Mouse (Mus musculus): ENCODE measurements at regions not wholly inside any gene's neighbourhood (a gene's known extent, or its start where the extent isn't known, plus 50 kb on each side); places are given as distances from the start of the nearest gene placed in this dataset.
A peak's percentile ranks its signal among the peaks of the same experiment; 100 is the strongest.

DNA sequence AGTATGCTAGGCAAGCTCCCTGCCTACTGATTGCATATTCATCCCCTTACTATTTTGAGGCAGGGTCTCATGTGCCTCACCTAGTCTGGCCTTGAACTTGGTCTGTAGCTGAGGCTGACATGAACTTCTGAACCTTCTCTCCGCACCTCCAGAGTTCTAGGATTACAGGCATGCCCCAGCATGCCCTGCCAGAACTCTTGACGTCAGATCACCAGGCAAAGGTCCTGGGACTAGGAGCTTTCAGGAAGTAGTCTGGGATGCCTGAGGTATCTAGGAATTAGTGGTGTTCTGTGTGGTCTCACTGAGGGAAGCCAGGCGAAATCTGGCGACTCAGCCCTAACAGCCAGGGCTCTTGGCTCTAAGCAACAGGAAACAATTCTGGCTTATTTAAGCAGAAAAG lies 88.9 kb upstream of the Bcor start:
- H3K9ac ChIP-seq (replicated peaks; ENCODE audit: low read depth, low read length): no peak overlapping the region
- TF ChIP-seq CTCF (IDR thresholded peaks at IDR 0.05; ENCODE audit: low read depth) (no peak), EP300 (IDR thresholded peaks at IDR 0.05; ENCODE audit: low read depth) (no peak)
- H3K4me3 ChIP-seq (ENCODE audit: low read depth, low read length): no peak overlapping the region
- H3K36me3 ChIP-seq (replicated peaks; ENCODE audit: control insufficient read depth, insufficient read depth, low read length): no peaks in the 10 kb centered on the region
- no peak overlapping the region for H3K27ac ChIP-seq (ENCODE audit: low read depth)
- no peaks in the 10 kb centered on the region for H3K4me1 ChIP-seq (ENCODE audit: control insufficient read depth, insufficient read depth)
- H3K4me2 ChIP-seq (ENCODE audit: low read depth, low read length): no peak overlapping the region
- WGBS: 40% methylated on average over 4 of the region's 4 CpGs
- no peaks in the 10 kb centered on the region for H3K9me3 ChIP-seq (replicated peaks; ENCODE audit: control insufficient read depth, low read length)
- ATAC-seq (ENCODE audit: insufficient read depth, low read depth): no peak
- no peak for DNase-seq (ENCODE audit: low spot score)
- H3K27me3 ChIP-seq (ENCODE audit: control insufficient read depth, insufficient read depth, low read length): no peaks in the 10 kb centered on the region

DNA sequence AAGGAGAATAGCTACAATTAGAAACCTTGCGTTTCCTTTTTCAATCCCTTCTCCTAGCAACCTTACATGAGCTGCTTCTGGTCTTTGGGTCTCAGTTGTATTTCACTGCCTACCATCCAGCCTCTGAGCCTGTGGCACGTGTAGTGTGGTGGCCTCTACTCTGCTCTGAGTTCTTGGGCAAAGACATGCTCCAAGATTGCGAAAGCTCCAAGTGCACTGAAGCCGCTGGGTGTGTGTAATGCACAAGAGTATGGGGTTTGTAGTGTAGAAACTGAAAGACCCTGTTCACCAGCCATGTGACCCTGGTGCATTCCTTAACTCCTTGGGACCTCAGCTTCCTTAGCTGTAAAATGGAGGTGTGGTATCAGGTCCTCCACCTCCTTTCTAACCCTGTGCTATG lies 89.8 kb upstream of the Bcor start:
- H3K4me1 ChIP-seq (ENCODE audit: control insufficient read depth, insufficient read depth): no peaks in the 10 kb centered on the region
- ATAC-seq (ENCODE audit: insufficient read depth, low read depth): no peak
- no peak overlapping the region for H3K27ac ChIP-seq (ENCODE audit: low read depth)
- no peak overlapping the region for H3K4me2 ChIP-seq (ENCODE audit: low read depth, low read length)
- no peak overlapping the region for H3K4me3 ChIP-seq (ENCODE audit: low read depth, low read length)
- 83% methylated on average over 4 of the region's 4 CpGs for WGBS
- H3K9ac ChIP-seq (replicated peaks; ENCODE audit: low read depth, low read length): no peak overlapping the region
- DNase-seq (ENCODE audit: low spot score): no peak
- H3K36me3 ChIP-seq (replicated peaks; ENCODE audit: control insufficient read depth, insufficient read depth, low read length): no peaks in the 10 kb centered on the region
- no peaks in the 10 kb centered on the region for H3K9me3 ChIP-seq (replicated peaks; ENCODE audit: control insufficient read depth, low read length)
- no peak for TF ChIP-seq CTCF (IDR thresholded peaks at IDR 0.05; ENCODE audit: low read depth)
- TF ChIP-seq EP300 (IDR thresholded peaks at IDR 0.05; ENCODE audit: low read depth): no peak
- no peaks in the 10 kb centered on the region for H3K27me3 ChIP-seq (ENCODE audit: control insufficient read depth, insufficient read depth, low read length)

DNA sequence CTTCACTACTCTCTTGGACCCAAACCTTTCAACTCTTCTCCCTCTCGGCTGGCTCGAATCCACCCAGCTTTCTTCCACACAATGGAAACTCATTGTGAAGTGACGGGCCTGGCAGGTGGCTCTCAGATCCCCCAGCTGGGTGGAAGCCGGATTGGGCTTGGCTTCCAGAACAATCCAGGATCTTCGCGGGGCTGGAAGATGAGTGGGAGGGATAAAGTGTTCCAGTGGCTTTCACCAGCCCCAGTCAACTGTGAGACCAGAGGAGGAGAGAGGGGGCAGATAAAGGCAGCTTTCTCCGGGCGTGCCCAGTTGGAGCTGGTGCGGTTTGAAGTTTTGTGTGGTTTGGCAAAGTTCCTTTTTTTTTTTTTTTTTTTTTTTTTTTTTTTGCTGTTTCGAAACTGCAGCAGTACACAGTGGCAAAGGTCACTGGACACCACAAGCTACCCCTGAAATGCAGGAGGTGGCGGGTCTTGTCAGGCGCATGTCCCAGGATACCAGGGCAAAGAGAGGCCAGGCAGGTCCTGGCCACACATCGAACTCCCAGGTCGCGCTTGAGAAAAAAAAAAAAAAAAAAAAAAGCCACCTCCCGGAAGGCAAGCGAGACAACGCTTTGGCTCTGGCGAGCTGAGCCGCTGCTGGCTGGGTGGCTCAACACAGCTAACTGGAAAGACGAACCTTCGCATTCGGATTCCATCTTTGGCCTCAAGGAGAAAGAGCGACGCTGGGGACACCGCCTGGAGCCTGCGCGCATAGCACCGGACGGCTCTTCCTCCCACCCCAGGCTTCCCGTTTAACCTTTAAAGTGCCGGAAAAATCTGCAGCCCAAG lies 91.9 kb upstream of the Bcor start:
- Histone ChIP-seq H3K4me3 (ENCODE audit: low read depth, low read length) (peak overlapping the region; percentile 36), H3K27ac (ENCODE audit: low read depth) (no peak overlapping the region), H3K9ac (replicated peaks; ENCODE audit: low read depth, low read length) (no peak overlapping the region), H3K36me3 (replicated peaks; ENCODE audit: control insufficient read depth, insufficient read depth, low read length) (no peaks in the 10 kb centered on the region), H3K27me3 (ENCODE audit: control insufficient read depth, insufficient read depth, low read length) (no peaks in the 10 kb centered on the region), H3K9me3 (replicated peaks; ENCODE audit: control insufficient read depth, low read length) (no peaks in the 10 kb centered on the region), H3K4me2 (ENCODE audit: low read depth, low read length) (peak overlapping the region; percentile 58), H3K4me1 (ENCODE audit: control insufficient read depth, insufficient read depth) (no peaks in the 10 kb centered on the region)
- peak; percentile 84 for ATAC-seq (ENCODE audit: insufficient read depth, low read depth)
- WGBS: 18% methylated on average over 32 of the region's 32 CpGs
- peak; percentile 81 for DNase-seq (ENCODE audit: low spot score)
- TF ChIP-seq EP300 (IDR thresholded peaks at IDR 0.05; ENCODE audit: low read depth): no peak
- peak; percentile 54 for TF ChIP-seq CTCF (IDR thresholded peaks at IDR 0.05; ENCODE audit: low read depth)

DNA sequence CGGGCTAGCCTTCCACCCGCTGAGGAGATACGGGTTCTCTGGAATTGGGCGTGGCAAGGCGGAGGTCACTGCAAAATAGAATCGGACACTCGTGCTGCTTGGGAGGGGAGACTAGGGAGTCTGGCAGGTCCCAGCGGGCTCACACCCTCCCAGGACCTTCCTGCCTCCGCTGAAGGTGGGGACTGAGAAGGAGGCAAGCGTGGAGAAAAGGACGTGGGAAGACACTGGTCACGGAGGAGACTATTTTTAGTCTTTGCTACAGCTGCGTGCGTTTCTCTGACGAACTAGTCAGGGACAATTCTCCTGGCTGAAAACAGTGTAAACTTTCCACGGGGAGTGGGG lies 92.5 kb upstream of the Bcor start:
- H3K27me3 ChIP-seq (ENCODE audit: control insufficient read depth, insufficient read depth, low read length): no peaks in the 10 kb centered on the region

DNA sequence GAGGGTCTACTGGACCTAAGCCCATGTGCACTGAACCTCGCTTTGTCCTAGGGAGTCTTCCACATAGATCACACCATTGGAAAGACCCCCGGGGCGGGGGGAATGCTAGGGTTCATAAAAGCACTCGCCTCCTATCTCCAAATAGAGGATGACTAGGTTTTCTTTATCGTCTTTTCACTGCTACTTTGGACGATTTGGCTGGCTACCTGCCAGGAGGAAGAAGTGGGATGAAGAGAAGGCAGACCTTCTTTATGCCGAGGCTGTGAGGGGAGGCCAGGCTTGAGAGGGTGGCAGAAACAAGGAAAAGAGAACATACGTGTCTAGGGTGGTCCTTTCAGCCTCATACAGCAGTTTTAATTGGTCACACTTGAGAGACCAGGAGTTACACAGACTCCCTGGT lies 96.6 kb upstream of the Bcor start:
- no peak for TF ChIP-seq EP300 (IDR thresholded peaks at IDR 0.05; ENCODE audit: low read depth)
- TF ChIP-seq CTCF (IDR thresholded peaks at IDR 0.05; ENCODE audit: low read depth): no peak
- ATAC-seq (ENCODE audit: insufficient read depth, low read depth) (no peak), DNase-seq (ENCODE audit: low spot score) (no peak)
- no peak overlapping the region for H3K27ac ChIP-seq (ENCODE audit: low read depth)
- 51% methylated on average over 8 of the region's 8 CpGs for WGBS
- no peak overlapping the region for H3K4me2 ChIP-seq (ENCODE audit: low read depth, low read length)
- no peaks in the 10 kb centered on the region for H3K36me3 ChIP-seq (replicated peaks; ENCODE audit: control insufficient read depth, insufficient read depth, low read length)
- H3K9ac ChIP-seq (replicated peaks; ENCODE audit: low read depth, low read length): no peak overlapping the region
- H3K9me3 ChIP-seq (replicated peaks; ENCODE audit: control insufficient read depth, low read length): no peaks in the 10 kb centered on the region
- no peaks in the 10 kb centered on the region for H3K4me1 ChIP-seq (ENCODE audit: control insufficient read depth, insufficient read depth)
- H3K27me3 ChIP-seq (ENCODE audit: control insufficient read depth, insufficient read depth, low read length): no peaks in the 10 kb centered on the region
- H3K4me3 ChIP-seq (ENCODE audit: low read depth, low read length): no peak overlapping the region

More for the DNA sequence above, 92.5 kb upstream of the Bcor start:
- ATAC-seq (ENCODE audit: insufficient read depth, low read depth): peak; percentile 36; the same call in 1 of the 2 replicates
- no peak for TF ChIP-seq CTCF (IDR thresholded peaks at IDR 0.05; ENCODE audit: low read depth)
- TF ChIP-seq EP300 (IDR thresholded peaks at IDR 0.05; ENCODE audit: low read depth): no peak
- DNase-seq (ENCODE audit: low spot score): no peak
- no peaks in the 10 kb centered on the region for H3K36me3 ChIP-seq (replicated peaks; ENCODE audit: control insufficient read depth, insufficient read depth, low read length)
- H3K4me2 ChIP-seq (ENCODE audit: low read depth, low read length): peak overlapping the region; percentile 58
- 6% methylated on average over 16 of the region's 16 CpGs for WGBS
- H3K4me1 ChIP-seq (ENCODE audit: control insufficient read depth, insufficient read depth): no peaks in the 10 kb centered on the region
- no peak overlapping the region for H3K27ac ChIP-seq (ENCODE audit: low read depth)
- H3K9ac ChIP-seq (replicated peaks; ENCODE audit: low read depth, low read length): no peak overlapping the region
- no peaks in the 10 kb centered on the region for H3K9me3 ChIP-seq (replicated peaks; ENCODE audit: control insufficient read depth, low read length)
- peak overlapping the region; percentile 36 for H3K4me3 ChIP-seq (ENCODE audit: low read depth, low read length)

DNA sequence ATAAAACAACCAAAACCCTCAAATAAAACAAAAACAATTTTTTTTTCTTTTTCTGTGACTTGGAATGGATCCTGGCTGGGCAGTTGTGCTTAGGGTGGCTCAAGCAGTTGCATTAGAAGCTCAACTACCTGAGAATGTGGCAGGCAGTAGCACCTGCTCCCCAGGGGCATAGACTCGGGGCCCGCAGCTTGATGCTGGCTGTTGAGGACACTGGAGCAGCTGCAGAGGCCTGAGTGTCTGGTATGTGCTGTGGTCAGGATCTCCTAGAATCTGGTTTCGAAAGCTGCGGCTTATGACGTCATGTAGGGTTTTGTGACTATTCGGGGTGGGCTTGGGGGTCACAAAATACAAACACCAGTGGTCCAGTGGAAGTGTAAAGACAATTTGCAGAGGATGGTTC lies 103.7 kb upstream of the Bcor start:
- WGBS: 81% methylated on average over 6 of the region's 6 CpGs
- Histone ChIP-seq H3K4me3 (ENCODE audit: low read depth, low read length) (no peak overlapping the region), H3K9ac (replicated peaks; ENCODE audit: low read depth, low read length) (no peak overlapping the region), H3K9me3 (replicated peaks; ENCODE audit: control insufficient read depth, low read length) (no peaks in the 10 kb centered on the region), H3K27me3 (ENCODE audit: control insufficient read depth, insufficient read depth, low read length) (no peaks in the 10 kb centered on the region), H3K36me3 (replicated peaks; ENCODE audit: control insufficient read depth, insufficient read depth, low read length) (no peaks in the 10 kb centered on the region), H3K27ac (ENCODE audit: low read depth) (no peak overlapping the region), H3K4me2 (ENCODE audit: low read depth, low read length) (no peak overlapping the region), H3K4me1 (ENCODE audit: control insufficient read depth, insufficient read depth) (no peaks in the 10 kb centered on the region)
- no peak for ATAC-seq (ENCODE audit: insufficient read depth, low read depth)
- no peak for TF ChIP-seq CTCF (IDR thresholded peaks at IDR 0.05; ENCODE audit: low read depth)
- TF ChIP-seq EP300 (IDR thresholded peaks at IDR 0.05; ENCODE audit: low read depth): no peak
- DNase-seq (ENCODE audit: low spot score): no peak
